In the genomic region with DNA sequence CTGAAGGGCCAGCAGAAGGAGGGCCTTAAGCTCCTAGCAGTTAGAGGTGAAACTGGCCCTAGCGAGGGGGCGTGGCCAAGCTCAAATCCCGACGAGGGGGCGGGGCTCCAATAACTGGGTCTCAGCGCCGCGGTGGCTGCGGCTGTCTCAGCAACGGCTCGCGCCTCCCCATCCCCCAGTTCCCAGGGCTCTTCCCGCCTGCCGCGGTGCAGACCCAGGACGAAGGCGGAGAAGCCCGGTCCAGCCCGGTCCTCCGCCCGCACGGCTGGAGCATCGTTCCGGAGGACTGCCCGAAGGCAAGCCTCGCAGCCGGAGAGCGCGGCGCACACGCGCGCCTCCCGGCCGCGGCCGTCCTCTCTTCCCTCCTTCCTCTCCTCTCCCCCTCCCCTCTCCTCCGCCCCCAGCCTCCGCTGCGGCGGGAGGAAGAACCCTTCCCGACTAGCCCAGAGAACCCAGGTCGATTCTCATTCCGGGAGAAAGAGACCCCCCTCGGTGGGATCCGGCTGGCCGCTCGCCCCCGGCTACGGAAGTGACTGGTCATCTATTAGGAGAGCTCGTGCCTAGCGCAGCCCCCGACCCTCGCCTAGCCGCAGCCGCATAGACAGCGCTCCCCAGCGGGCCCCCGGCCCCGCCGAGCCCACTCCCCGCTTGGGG, we compare ENCODE assay signal across 7 mouse cellular contexts. TPM values are rescaled to one million over a fixed set of nuclear protein-coding genes. Genes with fewer than 3 reads are reported as not detected.
DNase-seq lines count a peak whose midpoint lies in the region; ATAC-seq and TF ChIP-seq lines count a peak whose summit lies in the region.

No protein-coding gene starts in this region.

- WGBS in embryonic facial prominence, embryonic 10.5 days = 21% methylated on average over 58 of the region's 62 CpGs
- WGBS in limb, embryonic 10.5 days = 16% methylated on average over 56 of the region's 62 CpGs
- 26% methylated on average over 40 of the region's 62 CpGs for WGBS in midbrain, embryonic 12.5 days
- WGBS in spleen, adult 2 months = 39% methylated on average over 61 of the region's 62 CpGs

- H3K9me3 ChIP-seq in embryonic facial prominence, embryonic 10.5 days = peaks cover 12% of the 10 kb centered on the region; the same call in 1 of the 2 replicates
- 0 out of 2 replicates have a peak, but pooled peaks cover 2% of the 10 kb centered on the region for H3K9me3 ChIP-seq in limb, embryonic 10.5 days (replicated peaks)
- H3K9me3 ChIP-seq in midbrain, embryonic 12.5 days = no peaks in the 10 kb centered on the region

- peak overlapping the region; percentile 80 for H3K9ac ChIP-seq in midbrain, embryonic 12.5 days (replicated peaks)

- ATAC-seq in midbrain, embryonic 12.5 days (ENCODE audit: low FRiP score, low read depth) = peak; percentile 88

- H3K36me3 ChIP-seq in embryonic facial prominence, embryonic 10.5 days (replicated peaks) = peaks cover 5% of the 10 kb centered on the region; the same call in 1 of the 2 replicates
- H3K36me3 ChIP-seq in limb, embryonic 10.5 days = peaks cover 16% of the 10 kb centered on the region
- no peaks in the 10 kb centered on the region for H3K36me3 ChIP-seq in midbrain, embryonic 12.5 days
- H3K36me3 ChIP-seq in spleen, adult 2 months (ENCODE audit: control insufficient read depth, insufficient read depth, low read length) = no peaks in the 10 kb centered on the region

- peaks cover 23% of the 10 kb centered on the region for H3K27me3 ChIP-seq in embryonic facial prominence, embryonic 10.5 days (replicated peaks; ENCODE audit: low read depth, poor library complexity, severe bottlenecking)
- H3K27me3 ChIP-seq in limb, embryonic 10.5 days (ENCODE audit: low read depth, poor library complexity, severe bottlenecking) = peaks cover 72% of the 10 kb centered on the region
- peaks cover 6% of the 10 kb centered on the region; the same call in 1 of the 2 replicates for H3K27me3 ChIP-seq in midbrain, embryonic 12.5 days
- H3K27me3 ChIP-seq in spleen, adult 2 months (ENCODE audit: control insufficient read depth, insufficient read depth, low read length) = peaks cover 5% of the 10 kb centered on the region; the same call in 1 of the 2 replicates

- peak overlapping the region; percentile 77 for H3K4me3 ChIP-seq in embryonic facial prominence, embryonic 10.5 days
- H3K4me3 ChIP-seq in limb, embryonic 10.5 days = peak overlapping the region; percentile 74
- H3K4me3 ChIP-seq in midbrain, embryonic 12.5 days = peak overlapping the region; percentile 70
- H3K4me3 ChIP-seq in spleen, adult 2 months (ENCODE audit: extremely low read depth, insufficient read depth, insufficient read length) = peak overlapping the region; percentile 49; the same call in 1 of the 2 replicates

- peak overlapping the region; percentile 95 for H3K27ac ChIP-seq in embryonic facial prominence, embryonic 10.5 days (replicated peaks)
- peak overlapping the region; percentile 93 for H3K27ac ChIP-seq in limb, embryonic 10.5 days
- peak overlapping the region; percentile 93 for H3K27ac ChIP-seq in midbrain, embryonic 12.5 days (replicated peaks)
- no peak overlapping the region for H3K27ac ChIP-seq in spleen, adult 2 months (ENCODE audit: insufficient read depth, low read length)

- peak; percentile 91 for DNase-seq in adrenal gland, postnatal 14 days
- peak; percentile 90 for DNase-seq in embryonic facial prominence, embryonic 10.5 days (ENCODE audit: low spot score)
- peak; percentile 87 to 89 for DNase-seq in heart, adult 18-20 months
- peak; percentile 88 for DNase-seq in kidney, adult 18-20 months
- peak; percentile 87 for DNase-seq in limb, embryonic 10.5 days (ENCODE audit: low spot score)
- peak in 1 of 2 experiments; percentile 20 for DNase-seq in spleen, adult 2 months (ENCODE audit: low read depth in 1 of 2, low spot score in 2 of 2)

- no peak for TF ChIP-seq POLR2A in spleen, adult 2 months (IDR thresholded peaks at IDR 0.05; ENCODE audit: low read depth, low read length)

- H3K4me2 ChIP-seq in midbrain, embryonic 12.5 days (replicated peaks) = peak overlapping the region; percentile 62

- no peak for TF ChIP-seq CTCF in spleen, adult 2 months (IDR thresholded peaks at IDR 0.05; ENCODE audit: extremely low read depth, insufficient read depth, insufficient read length, insufficient replicate concordance)

- peaks cover 22% of the 10 kb centered on the region for H3K4me1 ChIP-seq in embryonic facial prominence, embryonic 10.5 days
- H3K4me1 ChIP-seq in limb, embryonic 10.5 days = peaks cover 23% of the 10 kb centered on the region
- H3K4me1 ChIP-seq in midbrain, embryonic 12.5 days = peaks cover 18% of the 10 kb centered on the region
- H3K4me1 ChIP-seq in spleen, adult 2 months (ENCODE audit: control insufficient read depth, insufficient read depth, insufficient read length) = no peaks in the 10 kb centered on the region; the same call in 1 of the 2 replicates

RNA-seq across cellular contexts. Expression of a gene that starts 1.0 kb away (rescaled TPM):
- total RNA-seq in adrenal gland, postnatal 14 days (2021) = 25.6 TPM in 2 replicates
- polyA plus RNA-seq in embryonic facial prominence, embryonic 10.5 days (2016; fragmentation: Nextera tagmentation; extraction: Ambion mirVana) = 12.8 and 13.2 TPM in 2 replicates
- total RNA-seq in heart, adult 18-20 months (2021) = 1 to 10 TPM; 6.2 to 7.4 TPM
- polyA plus RNA-seq in limb, embryonic 10.5 days (2016; fragmentation: Nextera tagmentation; extraction: Ambion mirVana) = 15.3 and 17.0 TPM in 2 replicates
- polyA plus RNA-seq in midbrain, embryonic 12.5 days (2016; fragmentation: Nextera tagmentation; extraction: Ambion mirVana) = 14.4 and 14.5 TPM in 2 replicates
- 2.4 TPM in 2 replicates for polyA plus RNA-seq in spleen, adult 2 months (2012; rRNA removed)

RNA-seq across cellular contexts. Expression of a gene that starts 29.8 kb away (rescaled TPM):
- total RNA-seq in adrenal gland, postnatal 14 days (2021) = 58.7 and 59.9 TPM in 2 replicates
- polyA plus RNA-seq in embryonic facial prominence, embryonic 10.5 days (2016; fragmentation: Nextera tagmentation; extraction: Ambion mirVana) = 39.9 and 42.3 TPM in 2 replicates
- 10 to 100 TPM; 32.9 TPM for total RNA-seq in heart, adult 18-20 months (2021)
- polyA plus RNA-seq in limb, embryonic 10.5 days (2016; fragmentation: Nextera tagmentation; extraction: Ambion mirVana) = 34.2 and 35.0 TPM in 2 replicates
- polyA plus RNA-seq in midbrain, embryonic 12.5 days (2016; fragmentation: Nextera tagmentation; extraction: Ambion mirVana) = 55.4 and 59.1 TPM in 2 replicates
- polyA plus RNA-seq in spleen, adult 2 months (2012; rRNA removed) = 5.3 and 6.0 TPM in 2 replicates

RNA-seq across cellular contexts. Expression of a gene that starts 49.4 kb away (rescaled TPM):
- total RNA-seq in adrenal gland, postnatal 14 days (2021) = 32.9 and 33.6 TPM in 2 replicates
- 52.2 and 58.9 TPM in 2 replicates for polyA plus RNA-seq in embryonic facial prominence, embryonic 10.5 days (2016; fragmentation: Nextera tagmentation; extraction: Ambion mirVana)
- 10 to 100 TPM; 13.7 to 16.4 TPM for total RNA-seq in heart, adult 18-20 months (2021)
- polyA plus RNA-seq in limb, embryonic 10.5 days (2016; fragmentation: Nextera tagmentation; extraction: Ambion mirVana) = 59.1 and 68.9 TPM in 2 replicates
- polyA plus RNA-seq in midbrain, embryonic 12.5 days (2016; fragmentation: Nextera tagmentation; extraction: Ambion mirVana) = 36.8 and 40.3 TPM in 2 replicates
- 2.7 and 3.0 TPM in 2 replicates for polyA plus RNA-seq in spleen, adult 2 months (2012; rRNA removed)
